ENCODE assay signal across 8 mouse cellular contexts in the genomic region with DNA sequence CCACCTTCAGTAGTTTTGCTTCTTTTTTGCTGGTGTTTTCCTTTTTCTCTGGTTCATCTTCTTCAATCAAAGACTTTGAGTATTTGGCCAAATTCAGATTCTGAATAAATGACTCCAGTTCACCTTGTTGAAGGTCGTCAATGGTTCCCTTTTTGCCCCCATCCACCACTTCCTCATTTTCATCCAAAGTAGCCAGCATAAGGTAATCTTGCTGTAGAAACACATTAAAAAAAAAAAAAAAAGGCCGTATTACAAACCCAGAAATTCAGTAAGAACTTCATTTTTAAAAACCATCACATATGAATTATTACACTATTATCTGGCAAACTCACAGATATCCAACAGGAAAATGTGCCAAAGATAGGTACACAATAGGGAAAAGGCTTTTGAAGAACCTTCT. TPM values are rescaled to one million over a fixed set of nuclear protein-coding genes. Genes with fewer than 3 reads are reported as not detected.
A peak's percentile ranks its signal among the peaks of the same experiment; 100 is the strongest.
DNase-seq lines count a peak whose midpoint lies in the region; ATAC-seq and TF ChIP-seq lines count a peak whose summit lies in the region.

No protein-coding gene starts in this region.

- H3K4me2 ChIP-seq in heart, embryonic 15.5 days: peak overlapping the region; percentile 79
- peak overlapping the region; percentile 75 for H3K4me2 ChIP-seq in hindbrain, embryonic 12.5 days (replicated peaks)
- peak overlapping the region; percentile 76 for H3K4me2 ChIP-seq in midbrain, embryonic 11.5 days

- H3K27ac ChIP-seq in heart, embryonic 15.5 days: no peak overlapping the region
- H3K27ac ChIP-seq in ES-E14 (ENCODE audit: insufficient read depth, low read depth, low read length, poor library complexity, severe bottlenecking): no peak overlapping the region
- H3K27ac ChIP-seq in hindbrain, embryonic 12.5 days: no peak overlapping the region
- no peak overlapping the region for H3K27ac ChIP-seq in midbrain, embryonic 11.5 days (ENCODE audit: low read depth, low read length)

- 77% methylated on average over 2 of the region's 2 CpGs for WGBS in heart, embryonic 15.5 days
- 86% methylated on average over 2 of the region's 2 CpGs for WGBS in hindbrain, embryonic 12.5 days
- WGBS in midbrain, embryonic 11.5 days: 91% methylated on average over 2 of the region's 2 CpGs

- in situ Hi-C loops in ES-E14 (cut with MboI; ENCODE audit: low sequenced_read_pairs in 2 of 2, unreplicated experiment in 2 of 2): no loop called here

- intact Hi-C loops in heart, postnatal 36 days (cut with DNase I): loop anchor here (2.0 to 5.0 kb wide), 3 partner anchors 19 to 99 kb away; partner anchors contain the start of genes Cebpzos, Gpatch11, Heatr5b and Prkd3

- H3K27me3 ChIP-seq in heart, embryonic 15.5 days: no peaks in the 10 kb centered on the region
- no peaks in the 10 kb centered on the region for H3K27me3 ChIP-seq in hindbrain, embryonic 12.5 days
- no peaks in the 10 kb centered on the region for H3K27me3 ChIP-seq in midbrain, embryonic 11.5 days (ENCODE audit: control insufficient read depth, insufficient read depth, low read length)

- peaks cover 17% of the 10 kb centered on the region for H3K4me1 ChIP-seq in heart, embryonic 15.5 days (replicated peaks)
- H3K4me1 ChIP-seq in ES-E14 (ENCODE audit: control insufficient read depth in 2 of 2, insufficient read depth in 2 of 2, low read length in 2 of 2, poor library complexity in 1 of 2): peaks cover 0 to 2% of the 10 kb centered on the region in 2 experiments; a peak in 1 of 4 replicates
- H3K4me1 ChIP-seq in hindbrain, embryonic 12.5 days: peaks cover 18% of the 10 kb centered on the region
- peaks cover 8% of the 10 kb centered on the region for H3K4me1 ChIP-seq in midbrain, embryonic 11.5 days (ENCODE audit: control insufficient read depth, insufficient read depth, low read length)

- H3K9me3 ChIP-seq in heart, embryonic 15.5 days (replicated peaks): no peaks in the 10 kb centered on the region
- no peaks in the 10 kb centered on the region for H3K9me3 ChIP-seq in ES-E14 (ENCODE audit: control insufficient read depth, insufficient read depth, low read depth, low read length)
- H3K9me3 ChIP-seq in hindbrain, embryonic 12.5 days (replicated peaks): no peaks in the 10 kb centered on the region
- no peaks in the 10 kb centered on the region for H3K9me3 ChIP-seq in midbrain, embryonic 11.5 days (ENCODE audit: control insufficient read depth, low read length)

- H3K4me3 ChIP-seq in heart, embryonic 15.5 days: peak overlapping the region; percentile 76
- peak overlapping the region; percentile 92 to 93 for H3K4me3 ChIP-seq in ES-E14 (ENCODE audit: insufficient read depth in 1 of 2, low read depth in 1 of 2, low read length in 2 of 2, poor library complexity in 1 of 2, severe bottlenecking in 1 of 2)
- peak overlapping the region; percentile 81 for H3K4me3 ChIP-seq in hindbrain, embryonic 12.5 days
- peak overlapping the region; percentile 86 for H3K4me3 ChIP-seq in midbrain, embryonic 11.5 days (ENCODE audit: low read depth, low read length)

- no peak for ATAC-seq in heart, embryonic 15.5 days (replicated peaks; ENCODE audit: insufficient number of reproducible peaks, insufficient read depth, low FRiP score, low read depth)
- no peak for ATAC-seq in hindbrain, embryonic 12.5 days (ENCODE audit: low FRiP score)
- no peak for ATAC-seq in midbrain, embryonic 11.5 days (ENCODE audit: low FRiP score)

- peaks cover 41% of the 10 kb centered on the region for H3K36me3 ChIP-seq in heart, embryonic 15.5 days
- H3K36me3 ChIP-seq in ES-E14 (ENCODE audit: control insufficient read depth, insufficient read depth, low read length, poor library complexity, severe bottlenecking): peaks cover 30% of the 10 kb centered on the region
- H3K36me3 ChIP-seq in hindbrain, embryonic 12.5 days: peaks cover 41% of the 10 kb centered on the region
- H3K36me3 ChIP-seq in midbrain, embryonic 11.5 days (ENCODE audit: control insufficient read depth, insufficient read depth, low read length): peaks cover 10% of the 10 kb centered on the region; the same call in 1 of the 2 replicates

- DNase-seq in heart, postnatal 36 days: no peak
- no peak for DNase-seq in ES-E14 (ENCODE audit: low read depth, low spot score)
- no peak for DNase-seq in midbrain, embryonic 11.5 days (ENCODE audit: low spot score, missing footprints)
- no peak for DNase-seq in adrenal gland, adult (ENCODE audit: inconsistent age in 2 of 2, low spot score in 1 of 2)
- no peak for DNase-seq in ovary, postnatal 14 days (ENCODE audit: low spot score)
- DNase-seq in cerebellum, adult 18-20 months: no peak

- H3K9ac ChIP-seq in heart, embryonic 15.5 days: peak overlapping the region; percentile 75
- H3K9ac ChIP-seq in ES-E14 (ENCODE audit: insufficient read depth, low read depth, low read length, poor library complexity, severe bottlenecking): peak overlapping the region; percentile 92; the same call in 1 of the 2 replicates
- H3K9ac ChIP-seq in hindbrain, embryonic 12.5 days: peak overlapping the region; percentile 75
- H3K9ac ChIP-seq in midbrain, embryonic 11.5 days (ENCODE audit: low read length): peak overlapping the region; percentile 84

TF ChIP-seq in ES-E14, 5 proteins besides CTCF, POLR2A, EP300 and RAD21:
- TF ChIP-seq MAFK (IDR thresholded peaks at IDR 0.05; ENCODE audit: insufficient read depth, low read depth, low read length) (no peak), CHD2 (IDR thresholded peaks at IDR 0.05; ENCODE audit: low read depth, low read length) (no peak)
TF ChIP-seq in ES-E14: peak in this region for 0.

RNA-seq across cellular contexts. Expression of gene Cebpz, which starts 1.0 kb away (rescaled TPM):
- polyA plus RNA-seq in heart, embryonic 15.5 days (2015; fragmentation: Nextera tagmentation; extraction: Ambion mirVana): 27.2 and 33.3 TPM in 2 replicates
- total RNA-seq in heart, postnatal 36 days (2021): 10 to 100 TPM; 20.7 to 25.2 TPM
- 53.6 and 68.4 TPM in 2 replicates for total RNA-seq in ES-E14 (2012; rRNA removed)
- 65.6 and 67.2 TPM in 2 replicates for polyA plus RNA-seq in hindbrain, embryonic 12.5 days (2016; fragmentation: Nextera tagmentation; extraction: Ambion mirVana)
- 63.9 and 64.8 TPM in 2 replicates for polyA plus RNA-seq in midbrain, embryonic 11.5 days (2014; fragmentation: Nextera tagmentation; extraction: Ambion mirVana)

RNA-seq across cellular contexts. Expression of gene Ndufaf7, which starts 1.1 kb away (rescaled TPM):
- polyA plus RNA-seq in heart, embryonic 15.5 days (2015; fragmentation: Nextera tagmentation; extraction: Ambion mirVana): 57.2 and 58.0 TPM in 2 replicates
- total RNA-seq in heart, postnatal 36 days (2021): 10 to 100 TPM; 47.9 to 58.1 TPM
- 20.1 and 20.8 TPM in 2 replicates for total RNA-seq in ES-E14 (2012; rRNA removed)
- 58.2 and 58.9 TPM in 2 replicates for polyA plus RNA-seq in hindbrain, embryonic 12.5 days (2016; fragmentation: Nextera tagmentation; extraction: Ambion mirVana)
- polyA plus RNA-seq in midbrain, embryonic 11.5 days (2014; fragmentation: Nextera tagmentation; extraction: Ambion mirVana): 53.9 and 54.2 TPM in 2 replicates

RNA-seq across cellular contexts. Expression of gene Cebpzos, which starts 19.6 kb away (rescaled TPM):
- 74.8 and 89.6 TPM in 2 replicates for polyA plus RNA-seq in heart, embryonic 15.5 days (2015; fragmentation: Nextera tagmentation; extraction: Ambion mirVana)
- 10 to 100 TPM; 55.3 to 59.9 TPM for total RNA-seq in heart, postnatal 36 days (2021)
- total RNA-seq in ES-E14 (2012; rRNA removed): 42.5 and 48.6 TPM in 2 replicates
- 102 and 111 TPM in 2 replicates for polyA plus RNA-seq in hindbrain, embryonic 12.5 days (2016; fragmentation: Nextera tagmentation; extraction: Ambion mirVana)
- polyA plus RNA-seq in midbrain, embryonic 11.5 days (2014; fragmentation: Nextera tagmentation; extraction: Ambion mirVana): 121 and 126 TPM in 2 replicates

RNA-seq across cellular contexts. Expression of gene Sult6b1, which starts 29.1 kb away (rescaled TPM):
- polyA plus RNA-seq in heart, embryonic 15.5 days (2015; fragmentation: Nextera tagmentation; extraction: Ambion mirVana): 0.14 and 0.16 TPM in 2 replicates
- total RNA-seq in heart, postnatal 36 days (2021): not detected
- total RNA-seq in ES-E14 (2012; rRNA removed): 3.5 and 7.9 TPM in 2 replicates
- polyA plus RNA-seq in hindbrain, embryonic 12.5 days (2016; fragmentation: Nextera tagmentation; extraction: Ambion mirVana): 0.10 and 0.21 TPM in 2 replicates
- polyA plus RNA-seq in midbrain, embryonic 11.5 days (2014; fragmentation: Nextera tagmentation; extraction: Ambion mirVana): not detected in 2 replicates

RNA-seq across cellular contexts. Expression of gene Eif2ak2, which starts 53.5 kb away (rescaled TPM):
- polyA plus RNA-seq in heart, embryonic 15.5 days (2015; fragmentation: Nextera tagmentation; extraction: Ambion mirVana): 9.7 and 11.8 TPM in 2 replicates
- total RNA-seq in heart, postnatal 36 days (2021): 10 to 100 TPM; 10.2 to 10.7 TPM
- 13.1 and 15.3 TPM in 2 replicates for total RNA-seq in ES-E14 (2012; rRNA removed)
- polyA plus RNA-seq in hindbrain, embryonic 12.5 days (2016; fragmentation: Nextera tagmentation; extraction: Ambion mirVana): 7.7 and 11.1 TPM in 2 replicates
- 4.0 and 4.4 TPM in 2 replicates for polyA plus RNA-seq in midbrain, embryonic 11.5 days (2014; fragmentation: Nextera tagmentation; extraction: Ambion mirVana)
